Mouse (Mus musculus): Measurements from ENCODE around the gene Dcaf10.
A peak's percentile ranks its signal among the peaks of the same experiment; 100 is the strongest.
"Not testable (repeated sequence)": the region's sequence is repeated elsewhere in the genome, so short reads cannot be mapped to it uniquely, and the experiment has no call there.

Dcaf10 gene

DNA sequence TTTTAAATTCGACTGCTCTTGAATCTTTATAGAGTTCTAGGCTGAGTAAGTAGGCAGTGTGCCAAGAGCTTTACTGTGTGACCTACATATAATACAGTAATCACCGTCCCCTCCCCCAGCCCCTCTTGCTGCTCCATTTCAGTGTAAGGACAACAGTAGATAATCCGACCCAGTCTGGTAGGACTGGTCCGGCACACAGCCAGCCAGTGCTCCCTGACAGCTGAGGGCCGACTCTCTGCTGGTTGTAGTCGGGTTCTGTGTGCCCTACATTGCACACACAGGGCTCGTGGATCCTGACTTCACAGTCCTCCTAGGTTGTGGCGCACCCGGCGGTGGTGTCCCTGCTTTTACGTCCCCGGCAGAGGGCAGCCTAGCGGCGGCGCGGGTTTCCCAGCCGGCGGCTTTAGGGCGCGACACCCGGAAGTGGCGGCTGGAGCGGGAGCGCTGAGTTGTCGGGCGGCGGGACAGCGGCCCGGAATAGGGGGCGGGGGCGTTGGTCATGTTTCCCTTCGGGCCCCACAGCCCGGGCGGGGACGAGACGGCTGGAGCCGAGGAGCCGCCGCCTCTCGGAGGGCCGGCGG lies at the start of gene Dcaf10:
TSS of gene Dcaf10 (plus strand) at position 433 of the 581 bp plus-strand sequence.
- peak; percentile 82 to 86 for DNase-seq

- peak; percentile 59 to 71 for DNase-seq
Observed at GRCm38 (mm10) chr4:45296662-45297564, 45.0 kb upstream of the Dcaf10 start, which contains the start of gene Trmt10b. Trmt10b (plus strand) TSS chr4:45297127.

DNA sequence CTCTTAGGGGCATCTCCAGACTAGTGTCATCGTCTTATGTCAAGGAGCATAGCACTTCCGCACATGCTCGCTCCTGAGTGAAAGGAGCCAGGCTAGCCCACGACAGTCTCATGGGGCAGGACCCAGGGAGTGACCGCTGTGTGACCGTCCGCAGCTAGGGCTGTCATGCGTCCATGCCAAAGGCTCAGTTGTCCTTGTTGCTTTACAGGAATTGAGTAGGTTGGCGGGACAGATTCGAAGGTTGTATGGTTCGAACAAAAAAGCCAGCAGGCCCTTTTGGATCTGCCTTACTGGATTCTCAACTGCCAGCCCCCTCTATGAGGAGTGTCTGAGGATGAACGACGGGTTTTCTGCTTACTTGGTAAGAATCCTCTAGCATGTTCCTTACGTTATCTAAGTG lies 36.4 kb upstream of the Dcaf10 start:
- DNase-seq: no peak

- no peak for DNase-seq
Observed at GRCm38 (mm10) chr4:45308046-45308445, 33.9 kb upstream of the Dcaf10 start.

DNA sequence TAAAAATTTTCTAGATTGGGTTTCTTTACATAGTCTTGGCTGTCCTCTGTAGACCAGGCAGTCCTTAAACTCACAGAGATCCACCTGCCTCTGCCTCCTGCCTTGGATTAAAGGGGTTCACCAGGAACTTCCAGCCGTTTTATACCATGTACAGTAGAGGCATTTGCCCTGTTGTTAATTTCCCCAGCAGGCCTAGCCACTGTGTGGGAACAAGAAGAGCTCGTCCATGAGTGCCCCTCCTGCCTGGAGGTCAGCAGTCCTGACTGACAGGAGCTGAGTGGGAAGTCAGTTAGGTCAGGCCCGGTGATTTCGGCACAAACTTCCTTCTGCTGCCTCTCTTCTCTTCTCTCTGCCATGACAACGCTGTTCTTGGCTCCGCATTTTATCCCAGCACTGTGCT lies 33.3 kb upstream of the Dcaf10 start:
- no peak for DNase-seq

DNA sequence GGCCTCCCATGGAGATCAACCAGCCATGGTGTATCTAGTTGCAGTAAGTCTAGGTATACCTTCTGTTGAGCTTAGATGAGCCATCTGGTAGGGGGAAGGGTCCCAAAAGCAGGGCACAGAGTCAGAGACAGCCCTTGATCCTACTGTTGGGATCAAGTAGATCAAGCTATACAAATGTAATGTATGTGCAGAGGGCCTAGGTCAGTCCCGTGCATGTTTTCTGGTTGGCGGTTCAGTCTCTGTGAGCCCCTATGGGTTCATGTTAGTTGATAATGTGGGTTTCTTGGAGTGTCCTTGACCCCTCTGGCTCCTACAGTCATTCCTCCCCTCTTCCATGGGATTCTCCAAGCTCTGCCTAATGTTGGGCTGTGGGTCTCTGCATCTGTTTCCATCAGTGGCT lies 30.8 kb upstream of the Dcaf10 start:
- DNase-seq: no peak

GRCm38 (mm10) chr4:45320159-45320816 lies 21.6 kb upstream of the Dcaf10 start:
- DNase-seq: peak; percentile 62 to 71

DNA sequence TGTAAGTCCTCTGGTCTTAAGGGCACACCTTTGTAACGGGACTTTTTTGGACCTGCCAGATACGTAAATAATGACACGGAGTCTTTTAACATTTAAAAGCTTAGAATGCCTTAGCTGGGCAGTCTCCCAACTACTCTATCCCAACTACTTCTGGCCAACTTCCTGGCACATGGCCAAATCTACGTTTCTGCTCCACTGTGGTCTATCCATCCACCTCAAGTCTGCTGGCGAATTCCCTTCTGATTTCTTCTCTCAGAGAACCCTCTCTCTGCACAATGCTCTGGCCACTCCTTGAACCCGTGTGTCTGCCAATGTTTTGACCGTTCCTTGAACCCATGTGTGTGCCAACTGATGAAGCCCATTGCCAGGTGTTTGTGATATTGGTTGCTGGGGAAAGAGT lies 10.8 kb upstream of the Dcaf10 start:
- DNase-seq: no peak

- DNase-seq: no peak
Observed at GRCm38 (mm10) chr4:45332466-45332865, 9.4 kb upstream of the Dcaf10 start.

DNA sequence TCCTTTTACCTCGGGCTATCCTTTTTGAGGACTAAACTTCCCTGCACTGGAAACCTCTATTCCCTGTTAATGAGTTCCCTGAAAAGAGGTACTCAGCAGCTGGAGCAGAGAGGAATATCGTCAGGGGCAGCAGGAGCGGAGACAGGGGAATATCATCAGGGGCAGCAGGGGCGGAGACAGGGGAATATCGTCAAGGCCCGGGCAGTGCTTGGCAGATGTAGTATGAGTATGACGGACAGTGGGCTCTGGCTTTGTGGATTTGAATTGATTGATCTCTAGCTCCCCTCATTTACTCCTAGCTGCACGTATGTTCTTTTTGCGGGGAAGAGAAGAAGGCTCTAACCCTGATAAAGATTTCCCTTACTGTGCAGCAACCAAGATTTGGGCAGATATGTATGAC lies 675 bp upstream of the Dcaf10 start:
- DNase-seq: no peak

GRCm38 (mm10) chr4:45342286-45343155 lies 620 bp downstream of the Dcaf10 start, which contains the start of gene Exosc3:
Exosc3 (minus strand) TSS chr4:45342732.
- peak; percentile 35 to 37 for DNase-seq

- DNase-seq: no peak
Observed at GRCm38 (mm10) chr4:45356653-45357052, 14.8 kb downstream of the Dcaf10 start.

DNA sequence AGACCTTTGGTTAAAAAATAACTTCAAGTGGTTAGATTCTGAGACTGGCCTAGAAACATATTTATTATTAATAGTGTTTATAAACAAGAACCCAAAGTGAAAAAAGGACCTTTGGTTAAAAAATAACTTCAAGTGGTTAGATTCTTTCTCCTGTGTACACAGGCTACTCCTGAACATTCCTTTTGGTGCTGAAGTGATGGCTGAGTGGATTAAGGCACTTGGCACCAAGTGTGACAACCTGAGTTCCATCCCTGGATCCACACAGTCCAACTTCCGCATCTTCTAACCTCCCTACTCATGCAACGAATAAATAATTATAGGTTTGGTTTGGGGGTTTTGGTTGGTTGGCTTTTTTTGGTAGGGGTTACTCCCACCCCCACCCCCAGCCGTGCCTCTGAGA lies 29.4 kb downstream of the Dcaf10 start:
- no peak for DNase-seq

GRCm38 (mm10) chr4:45374879-45375278 lies 33.0 kb downstream of the Dcaf10 start:
- DNase-seq: no peak

DNA sequence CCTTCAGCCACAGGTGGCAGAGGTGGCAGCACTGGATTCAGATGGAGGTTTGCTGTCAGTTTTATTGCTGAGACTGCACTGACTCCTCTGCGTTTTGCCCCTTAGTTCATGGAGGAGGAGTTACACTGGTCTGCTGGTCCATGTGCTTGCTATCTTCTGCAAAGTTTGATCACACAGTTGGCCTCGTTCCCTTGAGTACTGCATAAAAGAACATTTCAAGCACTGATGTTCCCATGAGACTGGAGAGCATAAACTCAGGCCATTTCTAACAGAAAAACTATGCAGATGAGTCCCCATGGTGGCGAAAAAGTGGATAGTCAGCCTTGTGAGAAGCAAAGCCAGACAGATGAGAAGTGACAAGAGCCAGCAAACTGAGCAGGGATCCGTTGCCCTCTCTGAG lies 34.7 kb downstream of the Dcaf10 start:
- DNase-seq: no peak

- not testable (repeated sequence) for DNase-seq
Observed at GRCm38 (mm10) chr4:45380903-45381580, 39.1 kb downstream of the Dcaf10 start.

DNA sequence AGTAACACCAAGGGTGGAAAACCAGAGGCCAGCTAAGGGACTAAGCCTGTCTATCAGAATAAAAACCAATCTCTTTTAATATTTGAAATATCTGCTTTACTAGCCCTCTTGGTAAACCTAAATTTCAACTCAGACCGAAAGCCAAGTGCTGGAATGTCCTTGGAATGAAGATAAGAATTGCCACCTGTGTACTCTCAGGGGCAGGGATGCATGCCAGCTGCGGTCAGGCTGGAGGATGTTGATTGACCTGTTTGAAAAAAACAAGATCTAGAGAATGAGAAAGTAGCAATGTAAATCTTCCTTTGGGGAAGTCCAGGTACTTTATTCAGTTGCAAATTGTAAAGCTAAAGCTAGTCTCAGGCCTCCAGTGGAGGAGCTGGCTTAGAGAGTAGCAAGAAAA lies 40.2 kb downstream of the Dcaf10 start:
- DNase-seq: not testable (repeated sequence)

GRCm38 (mm10) chr4:45387296-45387695 lies 45.4 kb downstream of the Dcaf10 start:
- not testable (repeated sequence) for DNase-seq

DNA sequence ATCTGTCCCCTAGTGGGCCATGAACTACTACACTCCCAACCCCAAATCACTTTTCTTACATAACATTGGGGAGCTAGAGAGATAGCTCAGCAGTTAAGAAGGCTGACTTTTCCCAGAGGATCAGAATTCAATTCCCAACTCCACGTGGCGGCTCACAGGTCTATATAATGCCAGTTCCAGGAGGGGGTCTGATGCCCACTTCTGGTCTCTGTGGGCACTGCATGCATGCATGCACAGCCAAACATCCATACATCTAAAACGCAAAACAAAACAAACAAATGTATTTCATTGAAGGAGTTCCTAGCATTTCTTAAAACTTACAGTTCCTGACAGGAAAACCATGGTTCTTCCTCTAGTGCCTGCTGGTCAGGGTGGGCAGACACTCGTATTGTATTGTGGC lies 50.2 kb downstream of the Dcaf10 start:
- DNase-seq: no peak

- DNase-seq: no peak
Observed at GRCm38 (mm10) chr4:45392572-45392971, 50.7 kb downstream of the Dcaf10 start.

- DNase-seq: no peak
Observed at GRCm38 (mm10) chr4:45392994-45393393, 51.1 kb downstream of the Dcaf10 start.

GRCm38 (mm10) chr4:45393658-45394057 lies 51.8 kb downstream of the Dcaf10 start:
- no peak for DNase-seq

Measured in thymus, adult 18-20 months (tissue).